In genomic region chr7:67243894-67244282, GRCm38 (mm10) we compare ENCODE assay signal across 11 mouse cellular contexts. TPM values are rescaled to one million over a fixed set of nuclear protein-coding genes. Genes with fewer than 3 reads are reported as not detected.
DNase-seq lines count a peak whose midpoint lies in the region; ATAC-seq and TF ChIP-seq lines count a peak whose summit lies in the region.
"Had no signal": no experiment of that assay in that cellular context is flagged by ENCODE, and none has a peak within 500 bp of the region (broad histone marks: within the 10 kb centered on the region; RNA-seq: fewer than 3 reads in every experiment).

No protein-coding gene starts in this region.

- TF ChIP-seq CTCF in hindbrain, postnatal 0 days (IDR thresholded peaks at IDR 0.05; ENCODE audit: low read depth) = peak; percentile 46
- no peak for TF ChIP-seq CTCF in Patski (IDR thresholded peaks at IDR 0.05)

- no peaks in the 10 kb centered on the region for H3K27me3 ChIP-seq in hindbrain, postnatal 0 days (ENCODE audit: insufficient read depth, low read length)
- no peaks in the 10 kb centered on the region for H3K27me3 ChIP-seq in hindbrain, embryonic 14.5 days (ENCODE audit: control insufficient read depth, insufficient read depth, low read length)
- H3K27me3 ChIP-seq in Patski = no peaks in the 10 kb centered on the region
- H3K27me3 ChIP-seq: neural tube, embryonic 12.5 days had no signal

- ATAC-seq in hindbrain, postnatal 0 days = peak; percentile 69; the same call in 1 of the 2 replicates
- no peak for ATAC-seq in hindbrain, embryonic 14.5 days (ENCODE audit: low FRiP score)
- ATAC-seq in Patski = peak; percentile 73
- peak; percentile 56 for ATAC-seq in megakaryocyte-erythroid progenitor cell, adult 5-6 weeks (replicated peaks; ENCODE audit: low FRiP score, low TSS enrichment, poor library complexity, severe bottlenecking)

- 62% methylated on average over 4 of the region's 4 CpGs for WGBS in hindbrain, postnatal 0 days
- 69% methylated on average over 4 of the region's 4 CpGs for WGBS in hindbrain, embryonic 14.5 days

- POLR2A ChIA-PET in Patski (lab: Charles Lee) = interaction anchor here (0.6 to 0.8 kb wide), 2 partner anchors 13 to 408 kb away, joined by 3 to 4 read pairs; no protein-coding TSS in a partner anchor

- H3K36me3 ChIP-seq in hindbrain, postnatal 0 days (ENCODE audit: insufficient read depth, low read length) = peaks cover 8% of the 10 kb centered on the region; the same call in 1 of the 2 replicates
- peaks cover 9% of the 10 kb centered on the region for H3K36me3 ChIP-seq in hindbrain, embryonic 14.5 days (replicated peaks; ENCODE audit: control insufficient read depth, insufficient read depth)

- no peak overlapping the region for H3K4me3 ChIP-seq in hindbrain, postnatal 0 days (ENCODE audit: low read length)
- no peak overlapping the region for H3K4me3 ChIP-seq in hindbrain, embryonic 14.5 days (replicated peaks; ENCODE audit: low read length)
- H3K4me3 ChIP-seq: forebrain, embryonic 10.5 days; heart, embryonic 10.5 days; neural tube, embryonic 12.5 days had no signal

- peak; percentile 60 for DNase-seq in hindbrain, postnatal 0 days (ENCODE audit: low spot score)
- no peak for DNase-seq in hindbrain, embryonic 14.5 days (ENCODE audit: low spot score)
- DNase-seq in CD4-positive, CD25-positive, alpha-beta regulatory T cell, adult 2 months (ENCODE audit: low read depth, low spot score) = peak; percentile 26
- DNase-seq in Patski (ENCODE audit: low read depth, low spot score) = peak; percentile 49
- no peak for DNase-seq in B cell, adult 2 months
- DNase-seq in spleen, adult 18-20 months = no peak
- DNase-seq: adrenal gland, postnatal 36 days had no signal

- no peak overlapping the region for H3K9ac ChIP-seq in hindbrain, postnatal 0 days (replicated peaks; ENCODE audit: low read length)
- no peak overlapping the region for H3K9ac ChIP-seq in hindbrain, embryonic 14.5 days
- H3K9ac ChIP-seq: neural tube, embryonic 12.5 days had no signal

- in situ Hi-C loops in Patski (cut with MboI; ENCODE audit: low pct_unique_long_range_greater_than_20kb) = loop anchor here (5.0 to 25.0 kb wide), 3 partner anchors 303 to 518 kb away; partner anchors contain the start of gene Synm

- H3K4me2 ChIP-seq in hindbrain, postnatal 0 days (ENCODE audit: low read depth, low read length) = no peak overlapping the region
- no peak overlapping the region for H3K4me2 ChIP-seq in hindbrain, embryonic 14.5 days (replicated peaks)
- H3K4me2 ChIP-seq: neural tube, embryonic 12.5 days had no signal

- no peaks in the 10 kb centered on the region for H3K4me1 ChIP-seq in hindbrain, postnatal 0 days (ENCODE audit: insufficient read depth, low read length)
- H3K4me1 ChIP-seq in hindbrain, embryonic 14.5 days (replicated peaks; ENCODE audit: control insufficient read depth, insufficient read depth, low read length) = no peaks in the 10 kb centered on the region
- H3K4me1 ChIP-seq: forebrain, embryonic 10.5 days; heart, embryonic 10.5 days; neural tube, embryonic 12.5 days had no signal

- H3K27ac ChIP-seq in hindbrain, postnatal 0 days = no peak overlapping the region
- no peak overlapping the region for H3K27ac ChIP-seq in hindbrain, embryonic 14.5 days
- H3K27ac ChIP-seq: forebrain, embryonic 10.5 days; heart, embryonic 10.5 days; neural tube, embryonic 12.5 days had no signal

- CTCF ChIA-PET in Patski (lab: Charles Lee) = interaction anchor here (0.6 to 7.4 kb wide), 11 partner anchors 12 to 389 kb away, joined by 3 to 58 read pairs (median 7); no protein-coding TSS in a partner anchor

- H3K9me3 ChIP-seq in hindbrain, postnatal 0 days (ENCODE audit: low read length) = no peaks in the 10 kb centered on the region
- no peaks in the 10 kb centered on the region for H3K9me3 ChIP-seq in hindbrain, embryonic 14.5 days (ENCODE audit: control insufficient read depth, low read length)
- H3K9me3 ChIP-seq: forebrain, embryonic 10.5 days; heart, embryonic 10.5 days; neural tube, embryonic 12.5 days had no signal

RNA-seq across cellular contexts. Expression of gene Lysmd4, which starts 21.5 kb away (rescaled TPM):
- total RNA-seq in hindbrain, postnatal 0 days (2014; rRNA removed) = 32.2 and 41.9 TPM in 2 replicates
- polyA plus RNA-seq in hindbrain, postnatal 0 days (2015; fragmentation: Nextera tagmentation; extraction: Ambion mirVana) = 39.5 and 44.6 TPM in 2 replicates
- 29.8 and 32.2 TPM in 2 replicates for polyA plus RNA-seq in hindbrain, embryonic 14.5 days (2014; fragmentation: Nextera tagmentation; extraction: Ambion mirVana)
- polyA plus RNA-seq in Patski (2021) = 10.3 TPM
- 4.8 TPM in 2 replicates for total RNA-seq in megakaryocyte-erythroid progenitor cell, adult 5-6 weeks (2014; fragmentation: Nextera tagmentation)
- total RNA-seq in megakaryocyte-erythroid progenitor cell, adult 5-6 weeks (2017) = 1.7 and 4.3 TPM in 2 replicates

Comparison
In these comparisons a context has a peak if more than half of its experiments do, and no peak if none do; other contexts are left out.
1. DNase-seq: peak in hindbrain, postnatal 0 days (single experiment), CD4-positive, CD25-positive, alpha-beta regulatory T cell, adult 2 months (single experiment) and Patski (single experiment); none in hindbrain, embryonic 14.5 days (single experiment), B cell, adult 2 months (0 of 2) and spleen, adult 18-20 months (0 of 2).